Mouse (Mus musculus) stomach, embryonic 16.5 days (tissue): ENCODE results near the gene Pde4d. TPM values are rescaled to one million over a fixed set of nuclear protein-coding genes. Genes with fewer than 3 reads are reported as not detected.
"Not testable (repeated sequence)": the region's sequence is repeated elsewhere in the genome, so short reads cannot be mapped to it uniquely, and the experiment has no call there.

Experiments used
- ATAC-seq: fragments of 200-750 bp; cut with Nextera tagmentation; 2 replicates; pipeline ENCODE4 v1.8.0; 2017; ENCODE audit warnings: moderate number of reproducible peaks, moderate TSS enrichment; ENCODE audit not compliant: insufficient read depth, low FRiP score
- H3K27ac ChIP-seq: fragments of 300-500 bp; sonication (generic); 2 replicates; pipeline ENCODE4 v1.5.1; 2014; ENCODE audit warnings: low read length
- H3K27me3 ChIP-seq: fragments of 300-500 bp; sonication (generic); 2 replicates; pipeline ENCODE4 v1.6.1; 2014; ENCODE audit warnings: low read length, control low read depth, mixed read lengths; ENCODE audit not compliant: control insufficient read depth, insufficient read depth
- H3K36me3 ChIP-seq: fragments of 300-500 bp; sonication (generic); 2 replicates; pipeline ENCODE4 v1.6.1; 2014; ENCODE audit warnings: low read length; ENCODE audit not compliant: control insufficient read depth, insufficient read depth
- H3K4me1 ChIP-seq: fragments of 300-500 bp; sonication (generic); 2 replicates; pipeline ENCODE4 v1.6.1; 2014; ENCODE audit warnings: low read length, control low read depth, mixed read lengths; ENCODE audit not compliant: control insufficient read depth, insufficient read depth
- H3K4me2 ChIP-seq: fragments of 300-500 bp; sonication (generic); 2 replicates; pipeline ENCODE4 v1.6.1; 2014; ENCODE audit warnings: low read depth, low read length, mixed read lengths
- H3K4me3 ChIP-seq: fragments of 300-500 bp; sonication (generic); replicated peaks from 2 replicates; pipeline ENCODE4 v1.5.1; 2014; ENCODE audit warnings: mild to moderate bottlenecking, low read length
- H3K9ac ChIP-seq: fragments of 300-500 bp; sonication (generic); 2 replicates; pipeline ENCODE4 v1.6.1; 2014; ENCODE audit warnings: low read length
- H3K9me3 ChIP-seq: fragments of 300-500 bp; sonication (generic); replicated peaks from 2 replicates; pipeline ENCODE4 v1.6.1; 2016; ENCODE audit warnings: low read length, control low read depth; ENCODE audit not compliant: control insufficient read depth
- WGBS: fragments of 180-500 bp; shearing (Covaris S2); extraction: QIAGEN DNeasy Blood & Tissue Kit; methylation state at CpG from one replicate; pipeline ENCODE4 v1.1.7; 2014; 5-methylcytosine and 5-hydroxymethylcytosine counted together
- polyA plus RNA-seq: library from polyadenylated mRNA; unstranded; fragments of >200 nt; fragmentation: Nextera tagmentation; extraction: Ambion mirVana; gene quantifications from 2 replicates; pipeline ENCODE4 v1.2.1, GENCODE M21; 2015

The Pde4d gene
- polyA plus RNA-seq, 1 experiment from 2014 or later: 22.1 TPM

DNA sequence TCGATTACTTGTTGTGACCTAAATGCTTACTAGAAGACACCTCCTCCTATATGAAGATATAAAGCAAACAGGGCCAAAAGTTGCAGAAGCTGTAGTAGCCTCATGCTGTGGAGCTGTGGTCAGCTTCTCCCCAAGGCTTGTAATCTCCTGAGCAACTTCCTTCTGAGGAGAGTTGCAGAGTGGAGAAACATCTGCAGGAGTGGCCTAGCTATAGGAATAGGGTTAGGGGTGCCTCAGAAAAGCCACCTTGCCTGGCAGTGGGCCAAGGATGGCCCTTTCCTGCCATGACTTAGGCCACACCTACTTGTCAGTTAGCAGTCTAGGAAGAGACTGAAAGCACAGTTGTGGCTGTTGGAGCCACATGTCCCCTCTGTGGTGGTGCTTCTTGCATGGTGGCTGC lies 325.2 kb downstream of the Pde4d start:
- Histone ChIP-seq H3K4me2 (no peak overlapping the region), H3K4me1 (0 out of 2 replicates have a peak, but pooled peaks cover 3% of the 10 kb centered on the region), H3K27ac (no peak overlapping the region), H3K9me3 (no peaks in the 10 kb centered on the region), H3K4me3 (no peak overlapping the region), H3K36me3 (no peaks in the 10 kb centered on the region), H3K9ac (no peak overlapping the region), H3K27me3 (no peaks in the 10 kb centered on the region)
- WGBS: 77% methylated on average over 1 of the region's 1 CpGs
- no peak for ATAC-seq

DNA sequence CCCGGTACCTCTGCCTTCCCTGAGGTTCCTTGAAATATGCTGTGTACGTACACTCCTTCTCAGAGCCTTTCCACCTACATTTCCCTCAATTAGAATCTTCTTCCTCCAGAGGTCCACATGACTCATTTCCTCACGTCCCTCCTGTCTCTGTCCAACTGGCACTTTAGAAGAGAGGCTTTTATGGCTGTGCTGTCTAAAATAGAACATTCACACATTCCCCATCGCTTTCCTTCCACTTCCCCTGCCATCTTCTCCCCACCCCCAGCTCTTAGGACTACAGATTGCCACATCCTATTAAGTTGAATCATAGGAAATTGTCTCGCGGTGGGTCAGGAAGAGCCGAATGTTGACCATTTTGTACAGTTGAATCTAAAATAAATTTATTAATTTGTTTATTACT lies 326.1 kb downstream of the Pde4d start:
- Histone ChIP-seq H3K4me1 (0 out of 2 replicates have a peak, but pooled peaks cover 3% of the 10 kb centered on the region), H3K9ac (no peak overlapping the region), H3K36me3 (no peaks in the 10 kb centered on the region), H3K4me3 (no peak overlapping the region), H3K27ac (no peak overlapping the region), H3K27me3 (no peaks in the 10 kb centered on the region), H3K9me3 (no peaks in the 10 kb centered on the region), H3K4me2 (no peak overlapping the region)
- ATAC-seq: no peak
- 62% methylated on average over 7 of the region's 7 CpGs for WGBS

DNA sequence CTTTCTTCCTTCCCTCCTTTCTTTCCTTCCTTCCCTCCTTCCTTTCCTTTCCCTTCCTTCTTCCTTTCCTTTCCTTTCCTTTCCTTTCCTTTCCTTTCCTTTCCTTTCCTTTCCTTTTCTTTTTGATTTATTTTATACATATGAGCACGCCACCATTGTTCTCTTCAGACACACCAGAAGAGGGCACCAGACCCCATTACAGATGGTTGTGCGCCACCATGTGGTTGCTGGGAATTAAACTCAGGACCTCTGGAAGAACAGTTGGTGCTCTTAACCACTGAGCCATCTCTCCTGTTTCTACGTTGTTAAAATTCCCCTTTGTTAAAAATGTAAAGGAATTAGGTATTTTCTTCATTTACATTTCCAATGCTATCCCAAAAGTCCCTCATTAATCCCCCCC lies 347.9 kb downstream of the Pde4d start:
- not testable (repeated sequence) for ATAC-seq, H3K9me3 ChIP-seq, H3K27ac ChIP-seq, H3K9ac ChIP-seq, H3K4me3 ChIP-seq, H3K36me3 ChIP-seq, H3K27me3 ChIP-seq, H3K4me2 ChIP-seq, H3K4me1 ChIP-seq
- 85% methylated on average over 3 of the region's 3 CpGs for WGBS

DNA sequence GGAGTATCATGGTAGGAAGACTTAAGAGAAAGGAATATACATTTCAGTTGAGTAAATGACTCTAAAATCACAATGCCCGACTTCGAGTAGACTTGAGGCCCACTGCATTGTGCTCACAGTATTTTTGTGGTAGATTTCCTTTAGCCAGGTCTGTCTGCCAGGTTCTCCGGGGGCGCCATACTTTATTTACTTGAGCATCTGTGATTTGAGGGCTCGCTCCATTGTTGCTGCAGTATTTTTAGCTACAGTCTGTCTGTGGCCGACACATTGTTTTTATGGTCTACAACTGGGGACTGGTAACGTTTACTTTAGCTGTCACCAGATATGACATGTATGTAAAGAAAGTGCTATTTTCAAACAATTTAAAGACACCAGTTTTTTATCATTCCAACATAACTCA lies 359.4 kb downstream of the Pde4d start:
- no peak for ATAC-seq
- WGBS: 70% methylated on average over 7 of the region's 7 CpGs

DNA sequence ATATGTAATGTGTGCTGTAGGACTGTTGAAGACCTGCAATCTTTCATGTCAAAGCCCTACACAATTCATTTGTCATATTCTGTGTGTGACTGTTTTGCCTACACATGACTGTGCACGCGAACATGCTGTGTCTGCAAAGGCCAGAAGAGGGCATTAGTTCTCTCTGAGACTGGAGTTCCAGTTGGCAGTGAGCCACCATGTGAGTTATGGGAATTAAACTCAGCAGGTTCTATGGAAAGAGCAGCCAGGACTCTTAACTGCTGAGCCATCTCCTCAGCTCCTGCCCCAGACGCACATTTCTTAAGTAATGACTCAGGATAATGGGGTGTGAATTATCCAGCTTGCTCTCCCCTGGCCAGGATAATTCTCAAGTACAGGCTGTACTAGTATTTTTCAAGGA lies 363.2 kb downstream of the Pde4d start:
- Histone ChIP-seq H3K27ac (no peak overlapping the region), H3K4me2 (no peak overlapping the region), H3K9me3 (no peaks in the 10 kb centered on the region), H3K9ac (no peak overlapping the region), H3K4me1 (no peaks in the 10 kb centered on the region), H3K36me3 (no peaks in the 10 kb centered on the region), H3K4me3 (no peak overlapping the region), H3K27me3 (no peaks in the 10 kb centered on the region)
- WGBS: 47% methylated on average over 3 of the region's 3 CpGs
- no peak for ATAC-seq

More for the DNA sequence above, 359.4 kb downstream of the Pde4d start:
- no peaks in the 10 kb centered on the region for H3K4me1 ChIP-seq
- no peaks in the 10 kb centered on the region for H3K9me3 ChIP-seq
- no peak overlapping the region for H3K4me2 ChIP-seq
- no peaks in the 10 kb centered on the region for H3K27me3 ChIP-seq
- H3K36me3 ChIP-seq: no peaks in the 10 kb centered on the region
- no peak overlapping the region for H3K9ac ChIP-seq
- H3K4me3 ChIP-seq: no peak overlapping the region
- H3K27ac ChIP-seq: no peak overlapping the region

DNA sequence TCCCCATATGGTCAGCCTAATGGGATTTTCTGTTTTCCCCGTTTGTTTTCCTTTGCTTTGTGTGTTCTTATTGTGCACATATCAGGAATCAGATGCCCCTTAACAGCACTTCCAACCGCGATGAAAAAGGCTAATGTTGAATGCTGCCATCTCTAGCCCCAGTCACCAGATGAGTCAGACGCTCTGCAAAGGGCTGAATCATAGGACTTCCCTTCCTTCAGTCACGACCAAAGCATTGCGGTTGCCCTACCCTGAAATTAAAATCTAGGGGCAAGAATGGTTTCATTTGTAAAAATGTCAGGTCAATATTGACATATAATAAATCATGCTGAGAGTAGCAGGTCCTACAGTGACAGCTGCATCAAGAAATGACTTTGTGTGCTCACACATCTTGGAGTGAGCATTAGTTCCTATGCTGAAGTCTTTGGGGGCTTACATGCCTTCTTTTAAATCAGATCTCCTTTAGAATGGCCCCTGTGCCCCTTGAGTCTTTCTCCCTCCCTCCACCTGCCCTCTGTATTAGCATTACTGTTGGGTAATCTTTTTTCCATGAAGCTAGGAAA lies 370.2 kb downstream of the Pde4d start:
- ATAC-seq: peak; percentile 96
- WGBS: 58% methylated on average over 6 of the region's 6 CpGs
- Histone ChIP-seq H3K4me2 (no peak overlapping the region), H3K36me3 (no peaks in the 10 kb centered on the region), H3K9ac (no peak overlapping the region), H3K4me3 (no peak overlapping the region), H3K27me3 (no peaks in the 10 kb centered on the region), H3K4me1 (no peaks in the 10 kb centered on the region), H3K9me3 (no peaks in the 10 kb centered on the region), H3K27ac (no peak overlapping the region)

DNA sequence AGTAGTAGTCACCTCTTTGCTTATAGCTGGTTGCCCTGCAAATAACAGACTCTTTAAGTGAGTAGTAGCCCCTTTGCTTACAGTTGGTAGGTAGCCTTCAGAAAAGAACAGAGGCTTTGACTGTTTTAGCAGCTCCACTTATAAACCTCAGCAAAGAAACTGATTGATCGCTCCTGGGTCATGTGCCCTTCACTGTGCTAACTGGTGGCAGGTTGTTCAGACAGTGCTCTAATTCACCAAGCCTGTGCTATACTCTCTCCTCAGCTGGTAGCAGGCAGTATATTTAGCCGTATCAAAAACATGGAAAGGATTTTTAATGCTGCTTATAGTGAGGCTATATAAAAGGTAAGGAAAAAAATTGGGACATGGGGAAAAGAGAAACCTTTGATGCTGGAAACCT lies 370.7 kb downstream of the Pde4d start:
- Histone ChIP-seq H3K27me3 (no peaks in the 10 kb centered on the region), H3K4me2 (no peak overlapping the region), H3K9ac (no peak overlapping the region), H3K36me3 (no peaks in the 10 kb centered on the region), H3K27ac (no peak overlapping the region), H3K4me3 (no peak overlapping the region), H3K4me1 (no peaks in the 10 kb centered on the region), H3K9me3 (no peaks in the 10 kb centered on the region)
- WGBS: 82% methylated on average over 2 of the region's 2 CpGs
- no peak for ATAC-seq

DNA sequence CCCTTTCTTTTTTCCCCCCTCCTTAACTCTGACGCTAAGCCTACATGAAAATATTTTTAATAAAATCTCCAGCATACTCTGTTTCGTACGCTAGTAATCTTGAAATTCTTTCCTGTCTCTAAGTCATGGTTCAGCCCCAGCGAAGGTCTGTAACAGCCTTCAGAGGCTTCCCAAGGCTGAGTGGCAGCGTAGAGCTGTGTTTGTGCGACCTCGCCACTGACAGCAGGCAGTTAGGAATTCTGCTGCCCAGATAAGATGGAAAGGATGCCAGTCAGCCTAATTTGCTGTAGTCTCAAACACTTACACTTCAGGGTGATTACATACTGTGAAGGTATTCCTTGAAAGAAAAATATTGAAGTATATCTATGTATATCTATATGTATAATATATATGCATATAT lies 371.5 kb downstream of the Pde4d start:
- H3K9me3 ChIP-seq: no peaks in the 10 kb centered on the region
- no peak overlapping the region for H3K4me2 ChIP-seq
- no peaks in the 10 kb centered on the region for H3K36me3 ChIP-seq
- H3K9ac ChIP-seq: no peak overlapping the region
- ATAC-seq: no peak
- no peak overlapping the region for H3K27ac ChIP-seq
- H3K4me3 ChIP-seq: no peak overlapping the region
- 71% methylated on average over 7 of the region's 7 CpGs for WGBS
- no peaks in the 10 kb centered on the region for H3K4me1 ChIP-seq
- H3K27me3 ChIP-seq: no peaks in the 10 kb centered on the region

DNA sequence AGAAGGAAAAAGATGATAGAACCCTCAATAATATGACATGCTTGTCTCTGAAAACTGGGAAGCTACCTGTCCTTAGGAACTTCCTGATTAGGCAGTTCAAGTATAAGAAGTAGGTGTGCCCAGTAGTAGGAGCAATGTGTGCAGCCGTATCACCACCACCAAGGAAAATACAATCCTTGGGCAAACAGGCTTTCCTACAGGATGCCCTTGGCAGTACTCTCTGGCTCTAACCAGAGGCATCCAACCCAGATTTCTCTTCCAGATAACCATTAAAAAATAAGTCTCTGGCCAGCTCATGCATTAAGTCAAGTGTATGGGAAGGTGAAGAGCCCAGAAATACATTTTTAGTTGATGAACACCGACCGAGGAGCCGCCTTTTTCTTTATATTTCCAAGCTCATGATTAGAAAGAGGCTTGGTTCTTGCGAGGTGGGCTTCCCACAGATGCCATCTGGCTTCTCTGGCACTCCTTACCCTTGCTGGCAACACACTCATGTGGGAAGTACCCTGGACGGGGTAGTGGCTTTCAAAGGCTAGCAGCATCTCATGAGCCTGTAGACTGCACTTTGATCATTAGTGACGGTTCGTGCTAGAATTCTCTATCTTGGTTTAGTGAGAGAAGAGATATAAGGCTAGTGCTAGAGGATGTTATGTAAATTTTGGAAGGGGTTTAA lies 375.0 kb downstream of the Pde4d start:
- Histone ChIP-seq H3K4me3 (no peak overlapping the region), H3K36me3 (no peaks in the 10 kb centered on the region)
- 92% methylated on average over 8 of the region's 8 CpGs for WGBS

More for the DNA sequence above, 375.0 kb downstream of the Pde4d start:
- H3K27me3 ChIP-seq: no peaks in the 10 kb centered on the region
- H3K9me3 ChIP-seq: no peaks in the 10 kb centered on the region
- ATAC-seq: no peak
- H3K4me2 ChIP-seq: no peak overlapping the region
- no peaks in the 10 kb centered on the region for H3K4me1 ChIP-seq
- H3K9ac ChIP-seq: no peak overlapping the region
- H3K27ac ChIP-seq: no peak overlapping the region
